Mouse (Mus musculus) retina, embryonic 14.5 days (tissue): ENCODE measurements at regions not wholly inside any gene's neighbourhood (a gene's known extent, or its start where the extent isn't known, plus 50 kb on each side); places are given as distances from the start of the nearest gene placed in this dataset.
"Not testable (repeated sequence)": the region's sequence is repeated elsewhere in the genome, so short reads cannot be mapped to it uniquely, and the experiment has no call there.

Experiments
- DNase-seq: peaks from one replicate; pipeline ENCODE4 v3.0.0-alpha.2; 2015; ENCODE audit warnings: low spot score

DNA sequence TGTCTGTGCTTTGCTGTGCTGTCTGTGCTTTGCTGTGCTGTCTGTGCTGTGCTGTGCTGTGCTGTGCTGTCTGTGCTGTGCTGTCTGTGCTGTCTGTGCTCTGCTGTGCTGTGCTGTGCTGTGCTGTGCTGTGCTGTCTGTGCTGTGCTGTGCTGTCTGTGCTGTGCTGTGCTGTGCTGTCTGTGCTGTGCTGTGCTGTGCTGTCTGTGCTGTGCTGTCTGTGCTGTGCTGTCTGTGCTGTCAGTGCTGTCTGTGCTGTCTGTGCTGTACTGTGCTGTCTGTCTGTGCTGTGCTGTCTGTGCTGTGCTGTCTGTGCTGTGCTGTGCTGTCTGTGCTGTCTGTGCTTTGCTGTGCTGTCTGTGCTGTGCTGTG is 196.5 kb downstream of the Tcp10c start:
- DNase-seq = not testable (repeated sequence)

DNA sequence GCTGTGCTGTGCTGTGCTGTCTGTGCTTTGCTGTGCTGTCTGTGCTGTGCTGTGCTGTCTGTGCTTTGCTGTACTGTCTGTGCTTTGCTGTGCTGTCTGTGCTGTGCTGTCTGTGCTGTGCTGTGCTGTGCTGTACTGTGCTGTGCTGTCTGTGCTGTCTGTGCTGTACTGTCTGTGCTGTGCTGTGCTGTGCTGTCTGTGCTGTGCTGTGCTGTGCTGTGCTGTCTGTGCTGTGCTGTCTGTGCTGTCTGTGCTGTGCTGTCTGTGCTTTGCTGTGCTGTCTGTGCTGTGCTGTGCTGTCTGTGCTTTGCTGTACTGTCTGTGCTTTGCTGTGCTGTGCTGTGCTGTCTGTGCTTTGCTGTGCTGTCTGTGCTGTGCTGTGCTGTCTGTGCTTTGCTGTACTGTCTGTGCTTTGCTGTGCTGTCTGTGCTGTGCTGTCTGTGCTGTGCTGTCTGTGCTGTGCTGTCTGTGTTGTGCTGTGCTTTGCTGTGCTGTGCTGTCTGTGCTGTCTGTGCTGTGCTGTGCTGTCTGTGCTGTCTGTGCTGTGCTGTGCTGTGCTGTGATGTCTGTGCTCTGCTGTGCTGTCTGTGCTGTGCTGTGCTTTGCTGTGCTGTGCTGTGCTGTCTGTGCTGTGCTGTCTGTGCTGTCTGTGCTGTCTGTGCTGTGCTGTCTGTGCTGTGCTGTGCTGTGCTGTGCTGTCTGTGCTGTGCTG is 197.5 kb downstream of the Tcp10c start:
- not testable (repeated sequence) for DNase-seq

DNA sequence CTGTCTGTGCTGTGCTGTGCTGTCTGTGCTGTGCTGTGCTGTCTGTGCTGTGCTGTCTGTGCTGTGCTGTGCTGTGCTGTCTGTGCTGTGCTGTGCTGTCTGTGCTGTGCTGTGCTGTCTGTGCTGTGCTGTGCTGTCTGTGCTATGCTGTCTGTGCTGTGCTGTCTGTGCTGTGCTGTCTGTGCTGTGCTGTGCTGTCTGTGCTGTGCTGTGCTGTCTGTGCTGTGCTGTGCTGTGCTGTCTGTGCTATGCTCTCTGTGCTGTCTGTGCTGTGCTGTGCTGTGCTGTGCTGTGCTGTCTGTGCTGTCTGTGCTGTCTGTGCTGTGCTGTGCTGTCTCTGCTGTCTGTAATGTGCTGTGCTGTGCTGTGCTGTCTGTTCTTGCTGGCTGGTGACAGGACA is 198.5 kb downstream of the Tcp10c start:
- DNase-seq = not testable (repeated sequence)

- DNase-seq = not testable (repeated sequence)
These were observed 201.1 kb downstream of the Tcp10c start for GRCm38 (mm10) chr17:13555311-13556059.

DNA sequence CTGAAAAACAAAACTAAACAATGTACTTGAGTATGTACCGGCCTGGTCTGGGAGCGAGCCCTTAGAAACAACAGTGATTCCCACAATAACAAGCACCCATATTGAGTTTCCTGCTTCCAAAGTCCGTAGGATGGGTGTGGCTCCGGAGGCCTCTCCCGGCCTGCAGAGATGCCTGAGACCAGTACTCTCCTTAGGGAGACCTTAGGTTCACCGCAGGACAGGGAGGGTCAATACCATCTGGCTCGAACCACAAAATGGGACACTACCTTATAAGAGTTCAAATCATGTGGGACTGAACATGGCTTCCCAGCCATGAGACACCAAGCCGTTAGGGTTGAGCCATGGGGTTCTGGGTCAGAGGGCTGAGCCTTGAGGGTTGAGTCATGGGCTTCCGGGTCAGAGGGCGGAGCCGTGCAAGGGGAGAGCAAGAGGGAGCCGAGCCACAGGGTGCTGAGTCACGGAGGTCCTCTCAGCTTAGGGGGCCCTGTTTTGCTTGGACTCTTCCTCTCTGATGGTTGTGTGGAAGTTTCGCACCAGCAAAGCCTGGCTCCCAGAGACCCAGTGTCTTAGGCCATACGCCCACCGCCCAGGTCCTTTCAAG is 201.8 kb downstream of the Tcp10c start:
- not testable (repeated sequence) for DNase-seq

DNA sequence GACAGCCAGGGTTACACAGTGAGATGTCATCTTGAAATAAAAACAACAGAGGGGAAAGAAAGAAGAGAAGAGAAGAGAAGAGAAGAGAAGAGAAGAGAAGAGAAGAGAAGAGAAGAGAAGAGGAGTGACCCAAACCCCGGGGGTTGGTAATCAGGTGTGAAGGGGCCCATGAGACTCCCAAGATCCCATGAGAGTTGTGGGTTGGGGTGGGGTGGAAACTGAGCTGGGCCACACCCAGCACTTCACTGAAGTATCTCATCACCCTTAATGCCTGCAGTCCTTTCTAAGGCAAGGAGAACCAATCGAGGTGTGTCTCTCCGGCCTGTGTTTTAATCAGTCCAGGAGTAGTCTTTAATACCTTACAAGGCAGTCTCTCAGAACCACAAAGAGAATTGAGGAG is 201.5 kb upstream of the Afdn start:
- no peak for DNase-seq

- DNase-seq = no peak
These were observed 199.0 kb upstream of the Afdn start for GRCm38 (mm10) chr17:13561342-13561741.

GRCm38 (mm10) chr17:13562974-13563373 is 197.4 kb upstream of the Afdn start:
- no peak for DNase-seq

DNA sequence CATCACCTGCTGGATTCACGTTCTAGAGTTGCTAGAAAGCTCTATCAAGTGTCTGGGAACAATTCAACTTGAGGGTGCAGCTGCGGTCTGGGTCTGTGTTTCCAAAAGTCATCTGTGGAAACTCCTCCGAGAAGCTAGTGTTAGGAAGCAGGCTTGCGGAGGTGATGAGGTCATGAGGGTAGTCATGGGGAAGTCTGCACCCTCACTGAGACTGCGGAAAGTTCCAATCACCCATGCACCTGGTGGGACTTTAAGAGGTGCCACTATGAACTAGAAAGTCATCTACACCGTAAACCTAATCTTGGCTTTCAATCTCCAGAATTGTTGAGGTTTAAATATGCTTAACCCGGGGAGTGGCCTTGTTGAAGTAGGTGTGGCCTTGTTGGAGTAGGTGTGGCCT is 195.5 kb upstream of the Afdn start:
- DNase-seq = no peak

DNA sequence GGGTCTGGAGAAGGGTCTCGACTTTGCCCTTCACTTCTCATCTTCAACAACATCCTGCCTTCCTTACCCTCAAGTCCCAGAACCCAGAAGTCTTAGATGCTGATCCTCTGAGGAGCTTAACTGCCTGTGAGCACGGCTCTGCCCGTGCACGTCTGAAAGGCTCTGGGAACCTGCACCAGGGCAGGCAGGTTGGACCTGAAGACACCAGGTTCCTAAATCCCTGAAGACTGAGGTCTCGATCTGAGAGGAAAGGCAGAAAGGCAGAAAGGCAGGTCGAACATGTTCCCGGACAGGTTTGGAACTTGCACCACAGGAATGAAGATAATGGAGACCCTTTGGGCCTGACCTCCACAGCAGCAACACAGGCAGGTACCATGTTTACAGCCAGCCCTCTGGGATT is 193.7 kb upstream of the Afdn start:
- no peak for DNase-seq

DNA sequence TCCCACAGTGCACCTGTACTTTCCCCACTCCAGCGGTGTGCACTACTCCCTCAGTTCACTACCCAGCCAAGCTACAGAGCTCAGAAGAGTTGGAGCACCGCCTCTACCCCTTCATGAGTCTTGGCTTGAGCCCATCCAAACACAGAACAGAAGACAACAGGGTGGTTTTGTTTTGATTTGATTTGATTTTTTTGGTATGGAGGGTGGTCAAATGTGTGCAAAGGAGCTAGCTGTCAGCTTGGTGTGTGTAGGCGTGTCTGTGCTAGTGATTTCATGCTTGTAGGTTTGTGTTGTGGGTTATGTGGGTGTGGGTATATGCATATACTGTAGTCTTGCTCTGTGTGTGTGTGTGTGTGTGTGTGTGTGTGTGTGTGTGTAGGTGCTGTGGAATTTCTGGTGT is 193.2 kb upstream of the Afdn start:
- DNase-seq = no peak

DNA sequence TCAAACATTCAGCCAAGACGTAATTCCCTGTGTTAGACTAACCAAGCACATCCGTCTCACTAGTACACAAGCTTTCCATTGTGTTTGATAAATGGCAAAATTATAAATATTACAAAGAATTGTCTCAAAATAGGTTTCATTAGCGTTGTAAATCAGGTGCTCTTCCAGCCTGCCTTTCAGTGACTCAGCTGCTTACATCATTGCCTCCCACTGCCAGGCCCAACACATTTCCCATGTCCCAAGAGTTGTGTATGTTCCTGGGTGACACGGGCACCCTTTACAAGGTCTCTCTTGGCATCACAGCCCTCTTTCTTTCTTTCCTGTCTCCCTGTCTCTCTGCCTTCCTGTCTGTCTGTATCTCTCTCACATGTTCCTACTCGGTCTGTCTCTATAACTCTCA is 189.5 kb upstream of the Afdn start:
- no peak for DNase-seq

DNA sequence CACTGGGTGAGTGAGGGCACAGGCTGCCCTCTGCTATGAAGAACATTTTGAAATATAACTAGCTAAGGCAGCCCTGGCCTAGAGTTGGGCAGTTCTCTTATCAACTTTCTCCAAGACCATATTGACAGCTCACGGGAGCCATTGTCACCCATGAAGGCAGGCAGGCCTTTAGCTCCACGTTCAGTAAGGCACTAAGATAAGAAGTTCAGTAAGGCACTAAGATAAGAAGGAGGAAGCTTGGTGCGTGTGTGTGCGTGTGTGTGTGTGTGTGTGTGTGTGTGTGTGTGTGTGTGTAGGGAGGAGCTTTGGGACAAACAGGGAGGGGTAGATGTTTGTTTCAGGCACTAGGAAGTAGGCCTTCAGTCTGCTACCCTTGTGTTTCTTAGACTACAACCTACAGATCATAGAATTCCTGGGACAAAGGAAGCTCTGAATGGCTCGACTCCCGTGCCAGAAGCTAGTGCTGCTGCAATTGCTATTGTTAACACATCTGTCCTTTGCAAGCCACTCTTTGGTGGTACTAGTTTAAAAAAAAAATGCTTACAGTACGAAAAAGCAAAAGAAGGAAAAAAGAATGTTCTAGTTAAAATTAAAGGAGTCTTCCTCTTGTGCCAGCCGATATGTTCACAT is 188.0 kb upstream of the Afdn start:
- DNase-seq = no peak

GRCm38 (mm10) chr17:13573036-13573435 is 187.3 kb upstream of the Afdn start:
- no peak for DNase-seq

DNA sequence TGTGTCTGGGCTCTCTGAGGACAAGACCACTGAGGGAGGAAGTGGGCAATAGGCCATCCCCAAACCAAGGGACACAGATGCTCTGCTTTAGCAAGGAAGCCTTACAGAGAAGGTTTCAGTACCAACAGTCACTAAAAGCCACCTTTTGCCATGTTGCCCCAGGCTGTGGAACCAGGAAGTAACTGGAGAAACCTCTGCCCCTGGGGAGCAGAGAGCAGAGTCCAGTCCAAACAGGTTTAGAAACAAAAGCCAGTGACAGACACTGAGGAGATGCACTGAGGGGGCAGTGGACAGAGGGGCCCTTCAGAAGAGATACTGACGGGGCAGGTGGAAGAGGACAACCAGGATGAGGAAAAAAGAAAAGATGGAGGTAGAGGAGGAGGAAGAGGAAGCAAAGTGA is 186.2 kb upstream of the Afdn start:
- DNase-seq = no peak

DNA sequence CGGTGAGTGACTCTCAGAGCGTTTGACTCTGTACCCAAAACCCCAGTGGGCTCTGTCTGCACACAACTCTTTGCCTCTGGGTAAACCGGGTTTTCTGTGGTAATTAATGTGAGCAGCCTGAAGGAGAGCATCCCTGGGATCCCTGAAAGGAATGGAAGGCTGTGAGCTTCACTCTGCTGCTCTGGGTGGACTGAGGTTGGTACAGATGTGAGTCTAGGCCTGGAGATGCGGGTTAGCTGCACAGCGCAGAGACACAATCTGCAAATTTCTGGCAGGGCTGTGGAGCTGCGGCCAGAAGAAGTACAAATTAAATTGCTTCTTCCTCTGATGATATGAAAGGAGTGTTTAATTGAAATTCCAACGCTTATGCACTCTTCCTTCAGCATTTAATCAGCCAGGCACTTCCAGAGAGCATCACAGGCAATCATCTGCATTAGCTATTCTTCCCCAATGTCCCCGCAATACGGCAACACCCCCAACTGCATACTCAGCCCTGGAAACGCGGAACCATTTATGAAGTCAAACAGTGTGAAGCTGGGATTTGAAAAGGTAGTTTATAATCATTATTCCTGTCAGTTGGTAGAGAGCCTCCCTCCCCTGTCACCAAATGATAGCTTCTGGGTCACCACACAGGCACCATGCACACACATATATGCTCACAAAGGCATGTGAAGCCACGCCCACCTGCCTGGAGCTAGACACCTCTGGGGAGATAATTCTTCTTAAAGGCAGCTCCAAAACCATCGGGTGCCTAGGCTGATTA is 185.5 kb upstream of the Afdn start:
- peak; percentile 53 for DNase-seq

DNA sequence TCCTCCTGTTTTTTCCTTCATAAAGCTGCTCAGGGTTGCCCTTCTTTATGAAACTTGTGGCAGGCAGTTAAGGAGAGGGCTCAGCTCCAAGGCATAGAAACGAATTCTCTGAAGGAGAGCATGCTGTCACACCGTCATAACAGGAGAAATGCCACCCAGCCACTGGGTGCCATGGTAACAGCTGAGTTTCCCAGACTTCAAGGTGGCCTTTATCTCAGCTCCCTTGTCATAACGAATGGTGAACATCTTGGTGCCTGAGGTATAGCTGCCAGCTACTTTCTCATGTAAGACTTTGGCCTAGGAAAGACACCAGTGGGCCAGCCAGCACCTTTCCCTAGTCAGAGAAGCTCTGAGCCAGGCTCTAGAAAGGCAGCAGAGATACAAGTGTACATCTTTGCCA is 182.5 kb upstream of the Afdn start:
- no peak for DNase-seq

- no peak for DNase-seq
These were observed 179.0 kb upstream of the Afdn start for GRCm38 (mm10) chr17:13581214-13581920.

- DNase-seq = no peak
These were observed 178.2 kb upstream of the Afdn start for GRCm38 (mm10) chr17:13581995-13582588.

- no peak for DNase-seq
These were observed 176.7 kb upstream of the Afdn start for GRCm38 (mm10) chr17:13583475-13584233.
